Mouse (Mus musculus): ENCODE measurements around the gene A1cf.

- TF ChIP-seq CHD2 (IDR thresholded peaks at IDR 0.05; ENCODE audit: low read depth, low read length) (no peak), ZC3H11A (IDR thresholded peaks at IDR 0.05; ENCODE audit: borderline replicate concordance, low read depth, low read length) (no peak), ZNF384 (IDR thresholded peaks at IDR 0.05; ENCODE audit: low read depth, low read length) (no peak)
These were observed 21.4 kb downstream of the A1cf start for GRCm38 (mm10) chr19:31889988-31890387.
